Mouse (Mus musculus): ENCODE results near the gene Mblac2.
"Not testable (repeated sequence)": the region's sequence is repeated elsewhere in the genome, so short reads cannot be mapped to it uniquely, and the experiment has no call there.

The Mblac2 gene

DNA sequence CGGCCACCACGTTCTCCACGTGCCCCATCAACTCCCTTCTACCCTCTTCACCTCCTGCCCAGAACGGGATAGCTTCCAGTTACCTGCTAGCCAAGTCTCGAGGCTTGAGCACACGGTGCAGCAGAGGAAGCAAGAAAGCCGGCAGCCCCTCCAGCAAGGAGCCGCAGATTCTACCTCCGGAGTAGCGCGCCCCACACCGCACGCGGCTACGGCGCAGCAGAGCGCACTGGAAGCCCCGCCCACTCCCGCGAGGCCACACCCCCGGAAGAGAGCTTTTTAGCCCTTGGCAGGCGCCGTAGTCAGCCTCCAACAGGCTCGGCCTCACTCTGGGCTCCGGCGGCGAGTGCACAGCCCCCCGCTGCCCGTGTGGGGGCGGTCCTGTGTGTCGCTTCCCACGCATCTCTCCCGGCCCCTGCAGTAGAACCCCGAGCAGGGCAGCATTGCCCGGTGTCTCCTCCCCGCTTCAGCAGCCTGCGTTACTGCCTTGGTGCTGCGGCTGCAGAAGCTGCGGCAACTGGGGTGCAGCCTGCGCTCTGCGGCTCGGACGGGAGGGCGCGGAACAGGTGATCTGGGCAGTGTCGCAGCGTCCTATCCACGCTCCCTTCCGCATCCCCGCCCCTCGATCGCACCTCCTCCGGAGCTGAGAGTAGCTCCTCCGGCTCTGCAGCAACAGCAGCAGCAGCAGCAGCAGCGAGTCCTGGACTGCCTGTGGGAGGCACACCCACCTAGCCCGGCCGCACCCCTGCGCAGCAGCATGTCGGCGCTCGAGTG lies at the start of gene Mblac2, which contains the start of gene Polr3g:
Gene Mblac2, plus strand, starts transcription at position 567 of the 771 bp plus-strand sequence.
Gene Polr3g, minus strand, starts transcription at position 239 of the 771 bp plus-strand sequence.
- peak; percentile 96 for DNase-seq

DNA sequence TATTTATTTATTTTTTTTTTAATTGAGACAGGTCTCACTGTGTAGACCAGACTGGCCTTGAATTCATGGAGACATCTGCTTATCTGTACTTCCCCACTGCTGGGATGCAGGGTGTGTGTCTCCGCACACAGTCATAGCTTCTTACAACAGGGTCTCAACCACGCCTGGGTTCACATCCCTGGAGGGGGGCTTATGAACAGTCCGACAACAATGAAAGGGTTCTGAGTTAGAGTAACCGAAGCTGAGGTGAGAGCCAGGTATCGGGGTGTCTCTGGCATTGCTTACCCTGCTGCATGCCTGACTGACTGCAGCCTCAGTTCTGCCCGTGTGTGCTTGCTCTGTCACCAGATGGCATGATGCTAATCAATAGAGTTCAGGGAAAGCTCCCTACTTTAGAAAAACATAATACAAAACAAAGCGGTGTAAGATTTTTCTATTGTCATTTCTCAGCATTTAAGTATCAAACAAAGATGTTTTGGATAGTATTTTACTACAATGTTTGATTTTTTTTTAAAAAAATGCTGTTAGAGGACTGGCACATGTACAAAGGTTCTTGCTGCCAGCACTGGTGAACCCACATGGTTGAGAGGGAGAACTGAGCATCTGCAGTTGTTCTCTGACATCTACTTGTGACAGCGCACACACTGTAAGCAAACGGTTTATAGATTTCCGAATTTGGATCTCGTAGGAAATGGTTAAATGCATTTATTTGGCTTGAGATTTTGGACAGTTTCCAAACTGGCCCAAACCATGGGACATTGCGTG lies 47.4 kb upstream of the Mblac2 start:
- no peak for DNase-seq

DNA sequence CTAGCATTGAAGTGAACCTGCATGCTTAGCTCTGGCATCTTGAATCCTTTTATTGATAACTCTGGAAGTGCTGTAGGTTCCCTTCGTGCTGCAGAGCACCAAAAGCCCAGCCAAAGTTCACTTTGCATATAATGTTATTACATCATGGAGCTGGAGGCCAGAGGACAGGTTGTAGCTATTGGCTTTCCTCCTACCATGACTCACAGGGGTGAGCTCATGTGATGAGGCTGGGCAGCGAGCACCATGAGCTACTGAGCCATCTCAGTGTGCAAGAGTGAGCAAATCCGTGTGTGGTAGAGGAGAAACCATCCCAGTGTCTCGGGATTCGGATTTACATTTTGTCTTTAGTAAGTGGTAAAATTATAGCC lies 46.8 kb upstream of the Mblac2 start:
- no peak for DNase-seq

DNA sequence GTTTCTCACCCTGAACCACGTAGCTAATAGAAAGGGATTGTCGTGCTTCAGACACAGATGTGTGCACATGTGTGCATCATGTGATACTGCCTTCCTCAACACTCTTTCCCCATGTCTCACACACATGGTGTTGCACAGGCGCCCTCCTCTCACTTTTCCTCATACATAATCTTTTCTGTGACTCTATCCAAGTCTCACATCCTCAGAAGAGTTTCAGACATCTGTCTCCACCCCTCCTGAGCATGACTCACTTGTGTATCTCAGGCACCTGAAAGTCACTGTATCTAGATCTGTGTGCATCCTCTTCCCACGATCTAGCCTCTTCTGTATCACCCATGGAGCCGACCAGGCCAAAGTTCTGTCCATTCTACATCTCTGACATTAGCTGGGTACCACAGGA lies 43.4 kb upstream of the Mblac2 start:
- no peak for DNase-seq

DNA sequence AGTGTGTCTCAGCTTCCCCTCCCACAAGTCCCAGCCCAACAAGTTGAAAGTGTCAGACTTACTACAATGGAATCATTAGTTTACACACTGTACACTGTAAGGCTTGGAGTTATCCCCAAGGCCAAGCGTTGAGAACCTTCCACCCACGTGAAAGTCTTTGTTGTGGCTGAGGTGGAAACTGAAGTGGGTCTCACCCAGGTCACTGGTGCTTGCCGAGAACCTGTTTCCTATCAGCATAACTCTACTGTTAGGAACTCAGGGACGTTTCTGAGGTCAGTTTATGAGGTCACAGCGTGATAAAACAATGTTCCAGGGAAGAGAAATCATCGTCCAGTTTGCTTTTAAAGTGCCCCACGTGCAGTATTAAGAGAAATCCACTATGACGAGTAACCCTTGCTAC lies 35.8 kb upstream of the Mblac2 start:
- DNase-seq: no peak

DNA sequence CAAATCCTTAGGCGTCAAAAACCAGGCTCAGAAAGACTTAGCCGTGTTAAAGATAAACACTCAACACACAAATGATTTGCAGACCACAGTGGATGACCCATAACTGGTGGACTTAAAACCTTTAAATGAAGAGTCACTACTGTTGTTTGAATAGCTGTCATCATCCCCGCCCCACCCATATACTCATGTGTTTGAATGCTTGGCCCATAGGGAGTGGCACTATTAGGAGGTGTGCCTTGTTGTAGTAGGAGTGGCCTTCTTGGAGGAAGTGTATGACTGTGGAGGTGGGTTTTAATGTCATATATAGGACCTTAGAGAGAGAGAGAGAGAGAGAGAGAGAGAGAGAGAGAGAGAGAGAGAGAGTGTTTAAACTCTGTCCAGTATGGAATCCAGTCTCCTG lies 28.0 kb upstream of the Mblac2 start:
- DNase-seq: no peak

DNA sequence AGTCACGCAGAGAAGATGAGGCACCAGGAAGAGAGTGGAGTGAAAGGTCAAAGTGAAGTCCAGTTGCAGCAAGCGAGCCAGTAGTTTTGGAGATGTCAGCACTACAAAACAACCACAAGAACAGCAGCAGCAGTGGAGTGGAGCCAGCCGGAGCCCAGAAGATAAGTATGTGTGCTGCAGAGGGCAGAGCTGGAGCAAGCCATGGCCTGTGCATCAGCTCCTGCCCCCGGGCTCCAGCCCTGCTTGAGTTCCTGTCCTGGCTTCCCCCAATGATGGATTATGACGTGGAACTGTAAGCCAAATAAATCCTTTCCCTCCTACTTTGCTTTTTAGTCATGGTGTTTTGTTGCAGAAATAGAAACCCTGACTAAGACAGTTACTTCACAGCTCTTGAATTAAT lies 26.9 kb upstream of the Mblac2 start:
- no peak for DNase-seq

DNA sequence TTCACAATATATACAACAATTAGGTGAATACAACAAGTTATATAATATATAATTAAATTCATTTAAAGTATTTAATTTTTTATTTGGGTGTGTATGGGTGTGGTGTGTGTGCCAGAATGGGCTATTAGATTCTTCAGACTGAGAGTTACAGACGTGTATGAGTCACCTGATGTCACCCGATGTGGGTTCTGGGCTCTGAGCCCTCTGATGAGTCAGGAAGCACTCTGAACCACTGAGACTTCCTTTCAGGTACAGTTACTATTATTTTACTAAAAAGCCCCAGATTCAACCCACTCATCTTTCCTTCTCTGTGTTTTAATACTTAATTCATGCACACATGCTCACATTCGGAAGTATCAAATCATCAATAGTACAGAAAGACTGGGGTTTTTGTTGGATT lies 26.3 kb upstream of the Mblac2 start:
- DNase-seq: no peak

DNA sequence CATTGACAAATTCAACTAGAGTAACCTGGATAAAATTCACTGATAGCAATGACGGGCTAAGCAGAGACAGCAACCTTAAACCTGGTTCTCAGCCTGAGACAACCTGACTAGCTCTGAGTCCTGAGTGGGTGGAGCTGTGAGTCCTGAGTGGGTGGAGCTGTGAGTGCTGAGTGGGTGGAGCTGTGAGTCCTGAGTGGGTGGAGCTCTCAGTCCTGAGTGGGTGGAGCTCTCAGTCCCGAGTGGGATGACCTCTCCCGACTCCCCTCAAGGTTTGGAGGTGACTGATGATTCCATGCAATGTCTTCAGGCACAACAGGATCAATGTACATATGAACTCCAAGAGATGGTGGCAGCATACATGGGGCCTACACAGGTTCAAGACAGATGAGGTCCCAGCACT lies 21.6 kb upstream of the Mblac2 start:
- no peak for DNase-seq

DNA sequence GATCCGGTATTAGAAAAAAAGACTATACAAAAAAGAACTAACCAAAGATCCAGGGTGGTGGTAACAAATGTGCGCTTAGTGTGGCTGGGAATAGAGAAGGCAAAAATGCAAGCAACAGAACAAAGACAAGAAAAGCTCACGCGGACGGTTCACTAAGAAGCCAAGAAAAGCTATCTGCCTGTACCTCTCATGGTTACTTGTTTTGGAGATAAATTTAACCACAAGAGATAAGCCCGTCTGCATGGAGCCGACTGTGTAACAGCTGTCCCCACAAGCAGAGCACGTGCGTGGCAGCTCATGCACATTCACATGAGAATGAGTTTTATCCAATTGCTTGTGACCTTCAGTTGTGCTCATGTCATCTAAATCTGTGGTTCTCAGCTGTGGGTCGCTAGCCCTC lies 20.7 kb upstream of the Mblac2 start:
- DNase-seq: no peak

DNA sequence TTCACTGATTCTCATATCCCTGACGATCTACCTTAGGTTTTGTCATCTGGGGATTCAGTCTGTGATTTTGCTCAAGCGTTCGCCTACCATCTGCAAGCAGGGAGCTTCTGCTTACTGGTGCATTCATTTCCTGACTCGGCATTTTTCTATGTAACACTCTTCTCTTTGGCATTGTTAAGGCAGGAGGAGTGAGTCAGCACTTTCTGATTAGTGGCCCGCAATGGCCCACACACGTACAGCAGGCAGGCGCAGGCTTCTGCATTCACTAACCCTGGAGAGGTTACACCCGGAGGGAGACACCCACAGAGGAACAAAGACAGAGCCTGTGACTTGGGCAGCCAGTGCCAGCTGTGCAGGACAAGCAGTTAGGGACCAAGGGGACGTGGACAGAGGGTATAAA lies 19.5 kb upstream of the Mblac2 start:
- peak in 1 of 2 experiments; percentile 35 for DNase-seq

DNA sequence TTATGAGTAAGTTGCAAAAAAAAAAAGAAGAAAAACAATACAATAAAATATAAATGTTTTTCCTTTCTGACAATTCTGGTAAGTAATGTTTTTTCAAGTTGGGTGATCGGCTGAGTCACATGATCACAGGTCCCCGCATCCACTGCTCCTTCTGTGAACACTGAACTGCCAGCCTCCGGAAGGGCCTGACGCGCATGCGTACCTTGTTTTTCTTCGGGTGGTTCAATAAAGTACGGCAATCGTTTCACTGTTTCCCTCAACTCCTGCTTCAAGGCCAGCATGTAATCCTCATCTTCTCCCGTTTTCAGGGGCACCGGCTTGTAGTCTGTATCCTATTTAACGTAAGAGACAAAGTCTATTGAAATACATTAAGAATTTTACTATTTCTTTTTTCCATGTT lies 16.7 kb upstream of the Mblac2 start:
- DNase-seq: peak in 1 of 2 experiments; percentile 37

DNA sequence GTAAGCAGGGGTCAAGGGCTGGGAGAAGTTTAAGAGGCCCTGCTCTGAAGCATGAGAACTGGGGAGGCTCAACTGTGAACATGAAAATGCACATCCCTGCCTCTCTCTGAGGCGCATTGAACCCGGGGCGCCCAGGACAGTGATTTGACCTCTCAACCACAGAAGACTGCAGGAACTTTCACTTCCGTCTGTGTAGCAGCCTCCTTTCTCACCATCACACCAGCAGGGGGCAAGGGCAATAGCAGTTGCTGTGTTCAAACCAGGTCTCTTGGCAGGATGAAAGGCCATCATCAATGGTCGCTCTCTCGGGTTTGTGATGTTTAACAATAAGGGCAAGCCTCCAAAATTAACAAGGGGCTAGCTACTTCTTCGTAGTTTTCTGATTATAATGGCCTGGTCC lies 8.0 kb upstream of the Mblac2 start:
- DNase-seq: no peak

DNA sequence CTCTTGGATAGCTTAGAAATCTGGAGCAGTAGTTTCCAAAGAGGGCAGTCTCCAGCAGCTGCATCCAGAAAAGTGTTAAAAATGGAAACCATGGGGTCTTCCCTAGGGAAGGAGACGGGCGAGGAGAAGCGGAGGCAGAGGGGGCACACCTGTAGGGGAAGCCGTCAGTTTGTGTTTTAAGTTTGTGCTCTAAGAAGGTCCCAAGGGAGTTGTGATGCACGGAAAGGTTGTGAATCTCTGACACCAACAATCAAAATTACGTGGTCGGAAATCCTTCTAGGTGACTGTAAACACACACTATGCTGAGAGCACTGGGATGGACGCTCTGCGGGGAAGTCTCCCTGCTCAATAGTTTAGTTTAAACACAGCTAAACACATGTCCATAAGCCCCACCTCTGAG lies 7.5 kb upstream of the Mblac2 start:
- DNase-seq: no peak

DNA sequence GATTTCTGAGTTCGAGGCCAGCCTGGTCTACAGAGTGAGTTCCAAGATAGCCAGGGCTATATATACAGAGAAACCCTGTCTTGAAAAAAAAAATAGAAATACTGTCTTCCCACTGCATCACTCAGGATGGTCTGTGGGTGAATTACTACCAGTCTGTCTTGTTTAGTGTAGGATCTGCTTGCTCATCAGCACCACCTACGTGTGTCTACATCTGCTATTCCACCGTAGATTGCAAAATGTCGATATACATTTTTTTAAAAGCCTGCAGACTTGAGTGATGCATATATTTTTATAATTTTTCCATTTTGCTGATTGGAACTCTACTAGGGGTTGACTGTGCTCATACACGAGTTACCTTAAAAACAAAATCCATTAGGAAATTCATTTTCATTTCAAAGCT lies 4.8 kb upstream of the Mblac2 start:
- no peak for DNase-seq

DNA sequence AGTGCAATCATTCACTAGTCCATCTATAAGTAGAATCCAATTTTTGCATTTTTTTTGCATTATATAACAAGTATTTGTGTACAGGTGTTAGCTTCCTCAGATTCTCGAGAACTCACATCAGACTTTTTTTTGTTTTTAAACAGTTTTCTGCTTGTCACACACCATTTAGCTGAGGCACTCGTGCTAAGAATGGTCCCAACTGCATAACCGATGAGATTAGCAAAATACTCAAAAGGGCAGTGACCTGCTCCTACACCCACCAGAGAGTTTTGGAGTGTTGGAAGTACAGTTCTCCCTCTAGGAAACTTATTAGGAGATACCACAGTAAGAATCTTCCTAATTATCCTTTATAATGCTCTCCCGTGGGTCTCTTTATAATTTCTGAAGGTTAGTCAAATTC lies 1.3 kb upstream of the Mblac2 start:
- no peak for DNase-seq

DNA sequence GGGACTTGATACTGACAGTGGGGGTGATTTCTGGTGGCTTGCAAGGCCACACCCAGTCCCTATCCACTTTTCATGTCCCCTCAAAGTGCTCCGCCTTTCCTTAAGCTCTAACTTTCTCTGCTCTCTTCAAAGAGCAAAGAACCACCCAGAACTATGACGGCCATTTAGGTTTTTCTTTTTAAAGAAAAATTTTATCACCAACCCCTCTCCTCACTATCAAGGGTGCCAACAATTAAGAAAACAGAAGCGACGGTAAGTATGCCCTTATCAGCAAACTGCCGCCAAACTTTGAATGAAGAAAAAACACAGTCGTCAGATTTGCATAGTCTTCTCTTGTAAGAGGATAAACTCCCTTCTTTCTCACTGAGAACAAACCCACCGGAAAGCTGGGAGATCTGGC lies 875 bp upstream of the Mblac2 start:
- no peak for DNase-seq

DNA sequence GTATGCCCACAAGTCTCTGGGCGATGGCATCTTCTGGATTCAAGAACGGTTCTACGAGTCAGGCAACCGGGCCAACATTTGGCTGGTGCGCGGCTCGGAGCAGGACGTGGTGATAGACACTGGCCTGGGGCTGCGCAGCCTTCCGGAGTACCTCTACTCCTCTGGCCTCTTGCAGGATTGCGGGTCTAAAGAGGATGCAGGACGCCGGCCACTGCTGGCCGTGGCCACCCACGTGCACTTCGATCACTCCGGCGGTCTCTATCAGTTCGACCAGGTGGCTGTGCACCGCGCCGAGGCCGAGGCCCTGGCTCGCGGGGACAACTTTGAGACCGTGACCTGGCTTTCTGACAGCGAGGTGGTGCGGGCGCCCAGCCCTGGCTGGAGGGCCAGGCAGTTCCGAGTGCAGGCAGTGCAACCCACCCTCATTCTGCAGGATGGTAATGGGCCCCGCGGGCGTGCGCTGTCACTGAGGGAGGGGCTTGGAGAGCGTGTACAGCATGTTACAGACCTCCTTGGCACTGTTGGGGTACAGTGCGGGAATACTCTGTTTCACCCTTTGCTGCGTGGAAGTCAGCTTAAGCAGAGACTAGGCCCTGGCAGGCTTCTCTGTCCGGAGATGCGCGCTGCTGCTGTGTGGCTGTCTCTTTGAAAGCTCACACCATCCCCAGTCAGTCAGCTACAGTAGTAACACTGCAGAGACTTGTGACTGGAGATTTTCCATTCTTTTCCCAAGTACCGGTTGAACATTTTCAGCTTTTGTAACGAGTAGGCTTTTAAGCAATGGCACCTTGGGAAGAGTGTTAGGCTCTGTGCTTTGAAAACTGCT lies 618 bp downstream of the Mblac2 start:
- DNase-seq: peak in 1 of 2 experiments; percentile 34

DNA sequence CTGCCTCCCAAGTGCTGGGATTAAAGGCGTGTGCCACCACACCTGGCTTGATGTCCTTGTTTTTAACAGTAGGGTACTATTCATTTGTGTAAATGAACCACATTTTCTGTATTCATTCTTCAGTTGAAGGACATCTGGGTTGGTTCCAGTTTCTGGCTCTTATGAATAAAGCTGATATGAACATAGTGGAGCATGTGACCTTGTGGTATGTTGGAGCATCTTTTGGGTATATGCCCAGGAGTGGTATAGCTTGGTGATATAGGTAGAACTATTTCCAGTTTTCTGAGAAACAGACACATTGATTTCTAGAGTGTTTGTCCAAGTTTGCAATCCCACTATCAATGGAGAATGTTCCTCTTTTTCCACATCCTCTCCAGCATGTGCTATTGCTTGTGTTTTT lies 2.8 kb downstream of the Mblac2 start:
- no peak for DNase-seq

DNA sequence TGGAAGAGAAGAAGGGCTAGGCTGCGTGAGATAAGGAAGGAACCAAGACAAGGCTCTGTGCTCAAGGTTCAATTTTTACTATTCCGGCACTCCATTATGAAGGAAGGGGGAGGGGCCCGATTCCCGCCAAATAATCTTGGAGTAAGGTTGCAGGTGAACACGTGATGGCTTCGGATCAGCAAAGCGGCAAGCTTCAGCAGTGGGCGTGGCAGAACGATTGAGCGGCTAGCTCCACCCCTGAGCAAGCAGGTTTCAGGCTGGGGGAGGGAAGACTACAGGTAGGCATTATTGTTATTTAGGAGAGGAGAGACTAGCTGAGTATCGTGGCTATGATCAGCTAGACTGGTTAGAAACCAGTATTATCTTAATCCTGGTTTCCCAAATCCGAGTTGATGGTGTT lies 17.0 kb downstream of the Mblac2 start:
- DNase-seq: not testable (repeated sequence)

DNA sequence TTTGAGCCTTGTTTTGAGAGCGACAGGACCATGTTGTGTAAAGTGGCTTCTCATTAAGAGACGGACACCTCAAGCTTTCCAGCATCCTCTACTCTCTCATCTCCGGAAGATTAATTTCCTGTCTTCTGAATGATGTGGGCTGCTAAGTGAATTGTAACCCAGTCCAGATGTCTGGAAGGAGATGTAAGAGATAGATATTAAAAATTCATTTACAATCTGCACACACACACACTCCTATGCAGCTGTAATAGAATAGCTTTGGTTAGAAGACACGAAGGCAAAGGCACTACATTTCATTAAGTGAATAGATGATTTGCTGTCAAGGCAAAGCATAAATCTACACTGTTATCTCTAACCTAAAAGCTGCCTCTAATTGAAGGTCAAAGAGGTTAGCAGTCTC lies 18.0 kb downstream of the Mblac2 start:
- no peak for DNase-seq

DNA sequence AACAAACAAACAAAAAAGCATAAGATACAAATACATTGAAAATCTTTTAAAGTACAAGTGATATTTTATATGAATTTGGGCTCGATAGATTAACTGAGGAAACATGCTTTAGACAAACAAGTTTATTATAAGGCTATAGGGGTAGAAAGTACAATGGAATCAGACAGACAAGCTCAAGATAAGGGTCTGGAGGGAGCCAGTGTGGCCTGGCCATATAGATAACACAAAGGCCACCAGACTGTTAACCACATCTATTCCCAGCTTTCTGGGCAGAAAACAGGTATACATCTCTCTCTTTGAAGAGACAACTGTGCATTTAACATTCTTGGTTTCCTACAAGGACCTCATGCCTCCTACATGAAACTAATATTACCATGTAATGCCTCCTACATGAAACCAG lies 19.2 kb downstream of the Mblac2 start:
- no peak for DNase-seq

DNA sequence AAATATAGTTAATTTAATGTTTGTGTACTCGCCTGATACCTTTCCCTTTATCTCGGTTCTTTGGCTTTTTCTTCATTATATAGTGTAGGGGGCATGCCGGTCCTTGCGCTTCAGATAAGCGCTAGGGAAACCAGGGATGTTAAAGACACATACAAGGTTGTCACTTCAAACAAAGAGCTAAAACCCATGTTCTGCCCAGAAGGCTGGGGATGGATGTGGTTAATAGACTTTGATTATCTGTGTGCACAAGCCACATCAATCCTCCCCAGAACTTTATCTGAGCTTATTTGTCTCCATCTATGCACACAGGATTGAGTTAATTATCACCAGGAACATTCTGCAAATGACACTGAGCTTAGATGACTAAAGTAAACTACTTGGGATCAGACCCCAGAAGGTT lies 25.5 kb downstream of the Mblac2 start:
- DNase-seq: no peak

DNA sequence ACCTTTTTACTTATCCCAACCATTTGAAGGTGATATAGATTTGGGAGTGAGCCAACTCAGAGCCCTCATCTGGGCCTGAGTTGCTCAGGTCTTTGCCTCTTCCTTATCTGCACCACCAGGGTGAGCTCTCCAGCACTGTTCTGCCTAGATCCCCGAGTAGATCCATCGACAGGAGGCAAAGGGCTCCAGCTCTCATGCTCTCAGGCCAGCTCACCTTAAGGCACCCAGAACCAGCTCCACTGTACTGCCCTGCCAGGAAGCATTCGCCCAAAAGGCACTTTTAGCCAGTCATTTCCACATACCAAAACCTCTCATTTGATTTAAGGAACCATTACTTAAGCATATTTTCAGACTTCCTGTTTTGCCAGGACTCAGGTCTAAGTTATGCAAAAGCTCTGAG lies 29.8 kb downstream of the Mblac2 start:
- DNase-seq: peak in 1 of 2 experiments; percentile 34

Data from kidney, postnatal 25 days (tissue).